Mouse (Mus musculus) splenic B cell, adult 2 months (primary cell): Measurements from ENCODE around the gene Morn4.

ENCODE experiments used
- DNase-seq: peaks from one replicate; pipeline ENCODE4 v3.0.0-alpha.2; 2011; ENCODE audit warnings: low read depth, low spot score
- H3K27me3 ChIP-seq: 2 replicates; pipeline ENCODE4 v1.6.1; 2012; ENCODE audit warnings: mild to moderate bottlenecking, low read length, moderate library complexity, mixed read lengths; ENCODE audit not compliant: control insufficient read depth, poor library complexity, insufficient read depth, severe bottlenecking
- H3K36me3 ChIP-seq: 2 replicates; pipeline ENCODE4 v1.6.1; 2012; ENCODE audit warnings: mild to moderate bottlenecking, low read length, moderate library complexity, mixed read lengths; ENCODE audit not compliant: control insufficient read depth, poor library complexity, insufficient read depth, severe bottlenecking

Morn4 gene

DNA sequence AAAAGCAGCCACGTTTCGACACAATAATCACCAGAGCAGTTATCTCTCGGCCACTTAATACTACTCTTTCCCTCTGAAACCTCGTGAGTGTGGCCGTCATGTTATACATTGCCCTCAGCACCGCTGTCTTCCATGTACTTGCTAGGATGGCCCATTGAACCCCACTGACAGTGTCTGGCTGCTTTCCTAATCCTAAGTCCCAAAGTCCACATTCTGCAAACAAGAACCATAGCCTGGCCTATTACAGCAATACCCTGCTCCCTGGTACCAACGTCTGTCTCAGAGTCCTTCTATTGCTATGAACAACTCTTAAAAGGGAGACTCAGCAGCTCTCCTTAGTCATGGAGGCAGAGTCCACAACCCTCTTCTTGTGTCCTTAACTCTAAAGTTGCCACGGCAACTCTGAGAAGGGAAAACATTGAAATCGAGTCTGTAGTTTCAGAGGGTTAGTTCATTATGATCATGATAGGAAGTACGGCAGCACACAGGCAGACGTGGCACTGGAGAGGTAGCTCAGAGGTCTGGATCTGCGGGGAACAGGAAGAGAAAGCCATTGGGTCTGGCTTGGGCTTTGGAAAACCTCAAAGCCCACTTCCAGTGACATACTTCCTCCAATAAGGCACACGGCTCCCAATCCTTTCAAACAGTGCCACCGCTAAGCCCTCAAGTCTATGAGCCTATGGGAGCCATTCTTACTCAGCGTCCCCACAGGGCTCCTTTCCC, 14.1 kb downstream of the Morn4 start:
- DNase-seq = no peak
- H3K27me3 ChIP-seq = no peaks in the 10 kb centered on the region

GRCm38 (mm10) chr19:42071221-42071620, 14.9 kb downstream of the Morn4 start:
- H3K36me3 ChIP-seq = no peaks in the 10 kb centered on the region
- no peaks in the 10 kb centered on the region for H3K27me3 ChIP-seq
- no peak for DNase-seq

More for the DNA sequence above, 14.1 kb downstream of the Morn4 start:
- H3K36me3 ChIP-seq = no peaks in the 10 kb centered on the region

GRCm38 (mm10) chr19:42069241-42069525, 17.0 kb downstream of the Morn4 start:
- no peak for DNase-seq
- Histone ChIP-seq H3K27me3 (no peaks in the 10 kb centered on the region), H3K36me3 (no peaks in the 10 kb centered on the region)

DNA sequence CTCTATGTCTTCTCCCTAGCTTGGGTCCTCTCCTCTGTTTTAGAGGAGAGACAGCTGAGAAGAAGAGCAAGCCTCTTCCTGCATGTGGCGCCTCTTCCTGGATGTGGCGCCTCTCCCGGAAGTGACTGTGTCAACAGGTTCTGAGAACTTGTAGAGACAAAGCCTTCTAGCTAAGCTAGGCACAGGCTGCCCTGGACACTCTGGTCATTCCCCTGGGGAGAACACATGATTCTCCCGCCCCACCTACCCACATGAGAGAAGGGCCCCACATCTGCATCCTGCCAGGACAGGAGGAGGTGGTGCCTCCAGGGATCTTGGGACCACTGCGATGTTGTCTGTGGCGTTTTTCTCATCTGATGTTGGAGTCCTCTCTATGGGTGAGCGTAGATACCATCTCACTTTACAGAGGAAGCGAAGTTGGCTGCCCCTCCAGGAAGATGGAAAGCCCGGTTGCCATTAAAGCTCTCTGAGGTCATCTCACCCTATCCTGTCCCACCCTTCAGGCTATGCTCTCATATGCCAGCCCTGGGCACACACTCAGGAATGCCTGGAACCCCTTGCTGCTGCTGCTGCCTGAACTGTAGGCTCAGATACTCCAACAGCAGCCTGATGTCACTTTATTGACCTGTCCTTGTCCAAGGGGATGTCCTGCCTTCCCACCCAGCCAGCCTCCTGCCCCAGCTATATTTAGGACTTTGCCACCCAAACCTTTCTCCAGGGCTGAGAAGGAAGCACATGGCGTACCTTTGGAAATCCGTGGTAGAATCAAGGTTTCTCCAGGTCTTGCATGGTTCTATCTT, 17.5 kb downstream of the Morn4 start:
- no peaks in the 10 kb centered on the region for H3K27me3 ChIP-seq
- no peaks in the 10 kb centered on the region for H3K36me3 ChIP-seq
- no peak for DNase-seq

- H3K36me3 ChIP-seq = no peaks in the 10 kb centered on the region
- DNase-seq = no peak
- no peaks in the 10 kb centered on the region for H3K27me3 ChIP-seq
Observed at GRCm38 (mm10) chr19:42061443-42061842, 24.7 kb downstream of the Morn4 start.

DNA sequence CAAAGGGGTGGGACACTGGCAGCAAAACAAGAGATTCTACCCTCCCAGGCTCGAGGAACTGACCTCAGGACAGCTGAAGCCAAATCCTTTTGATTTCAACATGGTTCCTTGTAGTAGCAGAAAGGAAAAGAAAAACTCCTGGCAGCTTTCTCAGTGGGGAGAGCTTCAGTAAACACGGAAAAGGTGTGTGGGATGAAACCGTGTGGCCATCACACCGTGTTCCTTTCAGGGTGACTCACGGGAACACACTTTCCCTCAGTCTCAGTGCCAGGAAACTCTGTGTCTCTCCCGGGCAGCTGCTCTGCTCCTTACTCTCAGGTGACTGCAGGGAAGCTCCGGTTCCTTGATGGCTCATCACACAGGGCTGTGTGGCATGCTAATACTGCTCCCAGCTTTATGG, 27.7 kb downstream of the Morn4 start:
- H3K36me3 ChIP-seq = no peaks in the 10 kb centered on the region
- H3K27me3 ChIP-seq = no peaks in the 10 kb centered on the region
- no peak for DNase-seq

GRCm38 (mm10) chr19:42056719-42057409, 29.3 kb downstream of the Morn4 start:
- Histone ChIP-seq H3K36me3 (no peaks in the 10 kb centered on the region), H3K27me3 (no peaks in the 10 kb centered on the region)
- DNase-seq = no peak

DNA sequence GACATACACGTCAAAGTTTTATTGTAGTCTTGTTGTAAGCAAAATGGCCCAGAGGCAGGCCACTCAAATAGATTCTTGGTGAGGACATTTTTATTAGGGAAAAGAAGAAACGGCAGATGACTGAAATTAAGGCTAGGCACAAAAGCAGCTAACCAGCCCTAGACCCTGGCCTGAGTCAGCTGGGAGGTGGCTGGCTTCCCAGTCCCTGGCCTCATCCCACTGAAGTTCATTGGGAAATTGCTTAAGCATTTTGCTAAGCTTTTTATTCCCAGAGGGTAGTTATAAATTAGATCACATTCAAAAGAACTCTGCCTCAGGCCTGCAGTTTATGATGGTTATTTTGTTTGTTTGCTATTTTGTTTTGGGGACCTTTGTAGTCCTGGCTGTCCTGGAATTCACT, 30.3 kb downstream of the Morn4 start:
- Histone ChIP-seq H3K27me3 (no peaks in the 10 kb centered on the region; the same call in 1 of the 2 replicates), H3K36me3 (no peaks in the 10 kb centered on the region)
- no peak for DNase-seq

- no peaks in the 10 kb centered on the region for H3K36me3 ChIP-seq
- H3K27me3 ChIP-seq = no peaks in the 10 kb centered on the region; the same call in 1 of the 2 replicates
- DNase-seq = no peak
Observed at GRCm38 (mm10) chr19:42054255-42054654, 31.9 kb downstream of the Morn4 start.

DNA sequence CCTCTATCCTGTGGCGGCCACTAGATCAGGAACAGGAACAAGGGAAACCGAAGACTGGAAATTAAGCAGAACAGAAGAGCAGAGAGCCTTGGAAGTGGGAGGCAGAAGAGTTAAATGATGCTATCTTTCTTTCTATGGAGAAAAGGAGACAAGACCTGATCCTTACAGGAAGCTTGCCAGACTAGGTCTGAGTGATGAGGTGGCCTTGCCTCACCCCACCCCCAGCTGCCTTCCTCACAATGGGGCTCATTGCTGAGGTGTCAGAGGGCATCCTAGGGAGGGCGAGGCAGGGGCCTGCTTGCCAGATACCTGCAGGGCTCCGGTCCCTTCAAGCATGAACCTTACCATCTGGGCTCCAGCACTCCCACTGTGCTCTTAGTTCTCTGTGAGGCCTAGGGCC, 34.2 kb downstream of the Morn4 start, which contains the start of gene 4933411K16Rik:
Gene 4933411K16Rik (plus strand): TSS at position 301 of the 400 bp plus-strand sequence.
- Histone ChIP-seq H3K27me3 (no peaks in the 10 kb centered on the region; the same call in 1 of the 2 replicates), H3K36me3 (no peaks in the 10 kb centered on the region)
- no peak for DNase-seq

GRCm38 (mm10) chr19:42051351-42051750, 34.8 kb downstream of the Morn4 start:
- H3K27me3 ChIP-seq = no peaks in the 10 kb centered on the region; the same call in 1 of the 2 replicates
- no peak for DNase-seq
- no peaks in the 10 kb centered on the region for H3K36me3 ChIP-seq

- no peak for DNase-seq
- H3K27me3 ChIP-seq = no peaks in the 10 kb centered on the region; the same call in 1 of the 2 replicates
- no peaks in the 10 kb centered on the region for H3K36me3 ChIP-seq
Observed at GRCm38 (mm10) chr19:42050251-42050650, 35.9 kb downstream of the Morn4 start.

- no peaks in the 10 kb centered on the region for H3K27me3 ChIP-seq
- peak; percentile 61 for DNase-seq
- H3K36me3 ChIP-seq = no peaks in the 10 kb centered on the region
Observed at GRCm38 (mm10) chr19:42045269-42046102, 40.7 kb downstream of the Morn4 start, which contains the start of gene Hoga1. Gene Hoga1 (plus strand): TSS chr19:42045610.

GRCm38 (mm10) chr19:42043988-42044387, 42.2 kb downstream of the Morn4 start:
- Histone ChIP-seq H3K36me3 (no peaks in the 10 kb centered on the region), H3K27me3 (no peaks in the 10 kb centered on the region)
- DNase-seq = no peak
